Mouse (Mus musculus) CH12.LX (cell line): ENCODE measurements at regions not wholly inside any gene's neighbourhood (a gene's known extent, or its start where the extent isn't known, plus 50 kb on each side); places are given as distances from the start of the nearest gene placed in this dataset.

ENCODE experiments used
- DNase-seq: peaks from one replicate; pipeline ENCODE4 v3.0.0-alpha.2; 2013; ENCODE audit errors: extremely low read depth
- H3K27ac ChIP-seq: 2 replicates; pipeline ENCODE4 v1.5.1; 2012; ENCODE audit warnings: low read depth, mild to moderate bottlenecking, control low read depth, moderate library complexity; ENCODE audit not compliant: insufficient read depth
- H3K27me3 ChIP-seq: replicated peaks from 2 replicates; pipeline ENCODE3; 2012; ENCODE audit warnings: inconsistent platforms
- H3K36me3 ChIP-seq, 2 experiments: replicated peaks in 1 of 2; 2 replicates each; pipeline versions ENCODE3 to v1.6.1; 2012; ENCODE audit warnings: inconsistent platforms in 1 of 2, low read length in 1 of 2, mild to moderate bottlenecking in 1 of 2, mixed read lengths in 1 of 2, moderate library complexity in 1 of 2; ENCODE audit not compliant: control insufficient read depth in 1 of 2, insufficient read depth in 1 of 2
- H3K4me1 ChIP-seq, 2 experiments: 2 replicates each; pipeline ENCODE4 v1.6.1; 2012; ENCODE audit warnings: inconsistent platforms in 1 of 2, moderate library complexity in 1 of 2; ENCODE audit not compliant: insufficient read depth in 2 of 2, control insufficient read depth in 1 of 2
- H3K4me2 ChIP-seq: 2 replicates; pipeline ENCODE4 v1.6.1; 2012; ENCODE audit warnings: low read depth, mild to moderate bottlenecking, control low read depth; ENCODE audit not compliant: poor library complexity, insufficient read depth, severe bottlenecking
- H3K4me3 ChIP-seq, 3 experiments: fragments of 150-350 bp in 1 of 3; sonication (generic) in 1 of 3; replicated peaks in 1 of 3; 2 replicates each; pipeline versions ENCODE3 to v1.5.1; 2011 to 2012; ENCODE audit warnings: low read depth in 2 of 3, low read length in 2 of 3, mild to moderate bottlenecking in 2 of 3, moderate library complexity in 2 of 3, control low read depth in 1 of 3, improper control_type of control experiment in 1 of 3, inconsistent platforms in 1 of 3, mixed read lengths in 1 of 3; ENCODE audit not compliant: poor library complexity in 1 of 3
- H3K79me2 ChIP-seq: replicated peaks from 2 replicates; pipeline ENCODE4 v1.6.1; 2012; ENCODE audit warnings: mild to moderate bottlenecking, moderate library complexity; ENCODE audit not compliant: control insufficient read depth, poor library complexity, insufficient read depth, severe bottlenecking; ENCODE audit errors: extremely low read depth
- H3K9ac ChIP-seq: 2 replicates; pipeline ENCODE4 v1.6.1; 2012; ENCODE audit warnings: low read depth, mild to moderate bottlenecking, control low read depth, moderate library complexity; ENCODE audit not compliant: insufficient read depth
- H3K9me3 ChIP-seq: replicated peaks from 2 replicates; pipeline ENCODE3; 2012; ENCODE audit warnings: low read length, inconsistent platforms, mixed read lengths
- CHD2 ChIP-seq: IDR thresholded peaks from 2 replicates; pipeline ENCODE4 v1.6.1; 2011; ENCODE audit warnings: low read length, improper control_type of control experiment
- CTCF ChIP-seq, 2 experiments: IDR thresholded peaks in 1 of 2; conservative IDR thresholded peaks in 1 of 2; 2 replicates each; pipeline ENCODE4 v1.5.1; 2011 to 2012; ENCODE audit warnings: low read depth in 2 of 2, low read length in 2 of 2, improper control_type of control experiment in 1 of 2, inconsistent platforms in 1 of 2, mild to moderate bottlenecking in 1 of 2, moderate library complexity in 1 of 2
- E2F4 ChIP-seq: IDR thresholded peaks from 2 replicates; pipeline ENCODE4 v1.6.1; 2011; ENCODE audit warnings: low read depth, low read length, improper control_type of control experiment; ENCODE audit not compliant: insufficient replicate concordance
- ELF1 ChIP-seq: IDR thresholded peaks from 2 replicates; pipeline ENCODE4 v1.6.1; 2014; ENCODE audit warnings: low read depth, mild to moderate bottlenecking, inconsistent platforms, low read length, improper control_type of control experiment
- HCFC1 ChIP-seq: IDR thresholded peaks from 2 replicates; pipeline ENCODE4 v1.6.1; 2012; ENCODE audit warnings: low read depth, mild to moderate bottlenecking, inconsistent platforms, low read length, improper control_type of control experiment
- JUN ChIP-seq: IDR thresholded peaks from 2 replicates; pipeline ENCODE4 v1.6.1; 2011; ENCODE audit warnings: low read depth, mild to moderate bottlenecking, low read length, improper control_type of control experiment, moderate library complexity; ENCODE audit not compliant: insufficient read depth
- JUND ChIP-seq: conservative IDR thresholded peaks from 2 replicates; pipeline ENCODE4 v1.6.1; 2011; ENCODE audit warnings: low read depth, low read length, improper control_type of control experiment
- KAT2A ChIP-seq: IDR thresholded peaks from 2 replicates; pipeline ENCODE4 v1.6.1; 2012; ENCODE audit warnings: low read length, improper control_type of control experiment, inconsistent platforms; ENCODE audit not compliant: insufficient replicate concordance
- MAFK ChIP-seq: IDR thresholded peaks from 2 replicates; pipeline ENCODE4 v1.6.1; 2011; ENCODE audit warnings: low read length, improper control_type of control experiment; ENCODE audit not compliant: insufficient replicate concordance
- MAZ ChIP-seq: IDR thresholded peaks from 2 replicates; pipeline ENCODE4 v1.6.1; 2012; ENCODE audit warnings: low read depth, mild to moderate bottlenecking, inconsistent platforms, low read length, improper control_type of control experiment, moderate library complexity
- MEF2A ChIP-seq: IDR thresholded peaks from 2 replicates; pipeline ENCODE4 v1.6.1; 2014; ENCODE audit warnings: low read depth, mild to moderate bottlenecking, inconsistent platforms, low read length, improper control_type of control experiment, borderline replicate concordance
- MYC ChIP-seq: IDR thresholded peaks from 2 replicates; pipeline ENCODE4 v1.6.1; 2011; ENCODE audit warnings: low read depth, mild to moderate bottlenecking, improper control_type of control experiment, low read length
- NRF1 ChIP-seq: IDR thresholded peaks from 2 replicates; pipeline ENCODE4 v1.6.1; 2014; ENCODE audit warnings: low read depth, mild to moderate bottlenecking, inconsistent platforms, low read length, improper control_type of control experiment, moderate library complexity
- PAX5 ChIP-seq: IDR thresholded peaks from 2 replicates; pipeline ENCODE4 v1.6.1; 2012; ENCODE audit warnings: low read length, inconsistent platforms, mixed read lengths
- POLR2AphosphoS2 ChIP-seq: IDR thresholded peaks from 2 replicates; pipeline ENCODE4 v1.6.1; 2011; ENCODE audit warnings: low read depth, low read length, improper control_type of control experiment
- RAD21 ChIP-seq: IDR thresholded peaks from 2 replicates; pipeline ENCODE4 v1.6.1; 2011; ENCODE audit warnings: low read depth, mild to moderate bottlenecking, low read length, improper control_type of control experiment, moderate library complexity
- RCOR1 ChIP-seq: conservative IDR thresholded peaks from 2 replicates; pipeline ENCODE4 v1.6.1; 2012; ENCODE audit warnings: low read depth, mild to moderate bottlenecking, inconsistent platforms, low read length, improper control_type of control experiment
- TBP ChIP-seq: conservative IDR thresholded peaks from 2 replicates; pipeline ENCODE4 v1.6.1; 2011; ENCODE audit warnings: low read depth, low read length, improper control_type of control experiment
- TCF12 ChIP-seq: IDR thresholded peaks from 2 replicates; pipeline ENCODE4 v1.6.1; 2014; ENCODE audit warnings: low read depth, mild to moderate bottlenecking, inconsistent platforms, low read length, improper control_type of control experiment
- USF1 ChIP-seq: IDR thresholded peaks from 2 replicates; pipeline ENCODE4 v1.6.1; 2014; ENCODE audit warnings: low read depth, mild to moderate bottlenecking, inconsistent platforms, low read length, improper control_type of control experiment
- USF2 ChIP-seq: conservative IDR thresholded peaks from 2 replicates; pipeline ENCODE4 v1.6.1; 2011; ENCODE audit warnings: low read depth, low read length, improper control_type of control experiment
- ZC3H11A ChIP-seq: IDR thresholded peaks from 2 replicates; pipeline ENCODE4 v1.6.1; 2012; ENCODE audit warnings: low read depth, mild to moderate bottlenecking, inconsistent platforms, low read length, improper control_type of control experiment
- dilution Hi-C: fragments of 300-500 bp; cut with MboI; formaldehyde crosslinking; loops from 2 replicates; pipeline ENCODE4 v1.14.3; 2020; ENCODE audit warnings: low sequenced_read_pairs; ENCODE audit not compliant: extremely low pct_unique_long_range_greater_than_20kb, extremely low pct_ligation_motif_present
- in situ Hi-C: fragments of 300-500 bp; cut with MboI; formaldehyde crosslinking; loops from 3 replicates; pipeline ENCODE4 v1.14.3; 2019; ENCODE audit warnings: low sequenced_read_pairs, low pct_ligation_motif_present, low pct_unique_long_range_greater_than_20kb, mixed read lengths

- no peak overlapping the region for H3K4me3 ChIP-seq
- no peaks in the 10 kb centered on the region for H3K79me2 ChIP-seq
- H3K27ac ChIP-seq: no peak overlapping the region
- in situ Hi-C loops: no loop called here
- dilution Hi-C loops: no loop called here
- no peaks in the 10 kb centered on the region for H3K27me3 ChIP-seq
- H3K4me1 ChIP-seq: no peaks in the 10 kb centered on the region
- H3K36me3 ChIP-seq: no peaks in the 10 kb centered on the region
- H3K4me2 ChIP-seq: no peak overlapping the region
- H3K9me3 ChIP-seq: no peaks in the 10 kb centered on the region
- no peak for DNase-seq
- TF ChIP-seq PAX5: no peak
- no peak for TF ChIP-seq E2F4
- no peak for TF ChIP-seq USF1
- TF ChIP-seq POLR2AphosphoS2: no peak
- no peak for TF ChIP-seq TBP
- no peak for TF ChIP-seq MYC
- no peak for TF ChIP-seq RAD21
- TF ChIP-seq JUN: no peak
- no peak for TF ChIP-seq ELF1
- no peak for TF ChIP-seq KAT2A
- H3K9ac ChIP-seq: no peak overlapping the region
Observed at GRCm38 (mm10) chr12:71412331-71412730, 102.6 kb downstream of the Dact1 start.

GRCm38 (mm10) chr12:71416968-71417367, 107.3 kb downstream of the Dact1 start:
- Histone ChIP-seq H3K79me2 (no peaks in the 10 kb centered on the region), H3K36me3 (no peaks in the 10 kb centered on the region), H3K9me3 (no peaks in the 10 kb centered on the region), H3K4me3 (no peak overlapping the region), H3K4me2 (no peak overlapping the region), H3K27me3 (no peaks in the 10 kb centered on the region), H3K4me1 (no peaks in the 10 kb centered on the region), H3K9ac (no peak overlapping the region), H3K27ac (no peak overlapping the region)
- TF ChIP-seq PAX5 (no peak), ZC3H11A (no peak), E2F4 (no peak), MAZ (no peak), CHD2 (no peak), CTCF (conservative IDR thresholded peaks at IDR 0.05 in 1 of 2, IDR thresholded peaks at IDR 0.05 in 1 of 2; ENCODE audit: low read depth in 2 of 2, low read length in 2 of 2) (no peak), MAFK (no peak), HCFC1 (no peak), RCOR1 (no peak), USF1 (no peak), USF2 (no peak), MEF2A (no peak), TCF12 (no peak), ELF1 (no peak), JUND (no peak), RAD21 (no peak), NRF1 (no peak)
- no peak for DNase-seq
- in situ Hi-C loops: no loop called here
- dilution Hi-C loops: no loop called here
